Mouse (Mus musculus): ENCODE data around the gene Lman2l. TPM values are rescaled to one million over a fixed set of nuclear protein-coding genes. Genes with fewer than 3 reads are reported as not detected.

The Lman2l gene
- polyA plus RNA-seq, 1 experiment from 2014 or later, result 68.2 TPM

- WGBS, result 84% methylated on average over 6 of the region's 6 CpGs
- no peak overlapping the region for H3K27ac ChIP-seq
- no peak overlapping the region for H3K4me3 ChIP-seq
- H3K4me1 ChIP-seq, result no peaks in the 10 kb centered on the region
- no peaks in the 10 kb centered on the region for H3K36me3 ChIP-seq
- no peaks in the 10 kb centered on the region for H3K27me3 ChIP-seq
- no peaks in the 10 kb centered on the region for H3K9me3 ChIP-seq
- ATAC-seq (ENCODE audit: insufficient number of reproducible peaks, insufficient read depth, low FRiP score, low TSS enrichment), result no peak
- no peak overlapping the region for H3K9ac ChIP-seq
- no peak overlapping the region for H3K4me2 ChIP-seq (replicated peaks)
These were observed 9.2 kb upstream of the Lman2l start for GRCm38 (mm10) chr1:36454055-36454815.

DNA sequence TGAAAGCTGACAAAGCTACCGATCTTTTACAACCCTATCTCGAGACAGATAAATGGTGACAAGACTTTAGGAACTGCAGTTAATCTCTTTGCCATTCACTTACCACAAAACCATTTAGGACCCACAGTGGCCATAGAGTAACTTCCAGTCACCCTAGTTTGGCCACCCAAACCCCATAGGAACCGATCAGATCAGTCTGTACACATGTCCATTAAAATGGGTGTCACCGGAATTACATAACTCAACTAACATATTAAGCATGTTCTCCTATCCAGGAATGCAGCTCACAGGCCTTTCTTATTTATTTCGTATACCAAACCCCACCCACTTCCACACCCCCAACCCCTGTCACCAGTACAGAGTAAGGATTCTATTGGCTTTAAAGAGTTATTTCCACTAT, 1.8 kb upstream of the Lman2l start:
- H3K27ac ChIP-seq, result no peak overlapping the region
- H3K36me3 ChIP-seq, result peaks cover 4% of the 10 kb centered on the region
- H3K4me3 ChIP-seq, result no peak overlapping the region
- no peak for ATAC-seq (ENCODE audit: insufficient number of reproducible peaks, insufficient read depth, low FRiP score, low TSS enrichment)
- no peak overlapping the region for H3K9ac ChIP-seq
- WGBS, result 95% methylated on average over 5 of the region's 5 CpGs
- peaks cover 4% of the 10 kb centered on the region for H3K4me1 ChIP-seq
- H3K4me2 ChIP-seq (replicated peaks), result no peak overlapping the region
- H3K27me3 ChIP-seq, result no peaks in the 10 kb centered on the region
- no peaks in the 10 kb centered on the region for H3K9me3 ChIP-seq

DNA sequence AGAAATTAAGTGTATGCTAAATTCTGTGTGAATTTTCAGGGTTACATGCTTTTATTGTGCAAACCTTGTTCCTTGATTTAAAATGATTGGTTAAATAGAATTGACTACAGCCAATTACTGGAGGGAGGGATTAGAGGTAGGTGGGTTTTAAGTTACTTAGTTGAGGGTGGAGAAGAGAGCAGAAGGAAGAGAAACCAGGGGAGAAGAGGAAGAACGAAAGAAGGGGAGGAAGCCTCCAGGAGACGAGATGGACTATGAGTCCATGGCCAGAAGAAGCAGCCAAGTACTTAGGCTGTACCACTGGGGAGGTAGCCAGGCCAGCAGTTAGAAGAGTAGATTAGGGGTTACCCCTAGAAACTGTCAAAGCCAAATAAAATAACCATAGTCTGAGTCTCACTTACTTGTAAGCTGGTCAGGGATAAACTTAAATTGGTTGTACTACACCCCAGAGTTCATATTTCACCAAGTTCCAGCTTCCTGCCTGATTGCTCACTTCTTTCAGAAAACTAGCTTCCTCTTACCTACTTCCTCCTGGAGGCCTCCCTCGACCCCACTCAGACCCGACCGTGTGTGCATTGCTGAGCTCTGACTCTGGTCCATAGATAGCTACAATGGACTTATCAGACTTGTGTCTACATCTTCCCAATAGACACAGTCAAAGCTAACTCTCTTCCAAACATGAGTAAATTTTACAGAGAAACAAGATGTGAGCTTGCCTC, 1.2 kb upstream of the Lman2l start:
- Histone ChIP-seq H3K4me1 (peaks cover 4% of the 10 kb centered on the region), H3K36me3 (peaks cover 7% of the 10 kb centered on the region), H3K4me3 (no peak overlapping the region), H3K27ac (no peak overlapping the region), H3K27me3 (no peaks in the 10 kb centered on the region), H3K9me3 (no peaks in the 10 kb centered on the region), H3K4me2 (replicated peaks) (no peak overlapping the region), H3K9ac (no peak overlapping the region)
- ATAC-seq (ENCODE audit: insufficient number of reproducible peaks, insufficient read depth, low FRiP score, low TSS enrichment), result no peak
- WGBS, result 82% methylated on average over 5 of the region's 5 CpGs

- Histone ChIP-seq H3K27me3 (no peaks in the 10 kb centered on the region), H3K4me1 (peaks cover 4% of the 10 kb centered on the region), H3K9me3 (no peaks in the 10 kb centered on the region), H3K36me3 (peaks cover 8% of the 10 kb centered on the region), H3K9ac (no peak overlapping the region), H3K4me3 (peak overlapping the region; percentile 76), H3K27ac (peak overlapping the region; percentile 41; the same call in 1 of the 2 replicates), H3K4me2 (replicated peaks) (peak overlapping the region; percentile 78; the same call in 1 of the 2 replicates)
- 42% methylated on average over 8 of the region's 8 CpGs for whole genome bisulfite sequencing
- ATAC-seq (ENCODE audit: insufficient number of reproducible peaks, insufficient read depth, low FRiP score, low TSS enrichment), result no peak
These were observed 437 bp upstream of the Lman2l start for GRCm38 (mm10) chr1:36445508-36445907.

GRCm38 (mm10) chr1:36441101-36441500, 4.0 kb downstream of the Lman2l start:
- no peak overlapping the region for H3K4me2 ChIP-seq (replicated peaks)
- H3K36me3 ChIP-seq, result peaks cover 45% of the 10 kb centered on the region
- peaks cover 4% of the 10 kb centered on the region for H3K4me1 ChIP-seq
- no peak overlapping the region for H3K27ac ChIP-seq
- H3K27me3 ChIP-seq, result no peaks in the 10 kb centered on the region
- no peak overlapping the region for H3K9ac ChIP-seq
- no peaks in the 10 kb centered on the region for H3K9me3 ChIP-seq
- WGBS, result 92% methylated on average over 4 of the region's 4 CpGs
- ATAC-seq (ENCODE audit: insufficient number of reproducible peaks, insufficient read depth, low FRiP score, low TSS enrichment), result no peak
- H3K4me3 ChIP-seq, result no peak overlapping the region

GRCm38 (mm10) chr1:36437223-36437622, 7.8 kb downstream of the Lman2l start:
- Histone ChIP-seq H3K4me2 (replicated peaks) (no peak overlapping the region), H3K9ac (no peak overlapping the region), H3K4me3 (no peak overlapping the region), H3K36me3 (peaks cover 62% of the 10 kb centered on the region), H3K4me1 (no peaks in the 10 kb centered on the region), H3K27me3 (no peaks in the 10 kb centered on the region), H3K27ac (no peak overlapping the region), H3K9me3 (no peaks in the 10 kb centered on the region)
- no peak for ATAC-seq (ENCODE audit: insufficient number of reproducible peaks, insufficient read depth, low FRiP score, low TSS enrichment)
- 94% methylated on average over 3 of the region's 3 CpGs for WGBS

DNA sequence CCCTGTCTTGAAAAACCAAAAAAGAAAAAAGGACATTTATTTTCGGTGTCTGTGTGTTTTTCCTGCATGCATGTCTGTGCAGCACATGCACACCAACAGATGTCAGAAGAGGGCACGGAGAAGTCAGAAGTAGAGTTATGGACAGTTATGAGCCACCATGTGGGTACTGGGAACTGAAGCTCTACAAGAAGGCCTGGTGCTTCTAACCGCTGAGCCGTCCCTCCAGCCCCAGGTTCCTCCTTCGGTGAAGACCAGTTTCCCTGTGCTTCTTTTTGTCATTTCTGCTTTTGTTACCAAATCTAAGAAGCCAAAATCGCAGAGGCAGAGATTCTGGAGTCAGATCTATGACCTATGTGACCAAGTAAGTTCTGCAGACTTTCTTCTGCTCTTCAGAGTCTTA, 8.6 kb downstream of the Lman2l start:
- Histone ChIP-seq H3K27me3 (no peaks in the 10 kb centered on the region), H3K27ac (no peak overlapping the region), H3K4me3 (no peak overlapping the region), H3K9me3 (no peaks in the 10 kb centered on the region), H3K9ac (no peak overlapping the region), H3K36me3 (peaks cover 66% of the 10 kb centered on the region), H3K4me2 (replicated peaks) (no peak overlapping the region), H3K4me1 (no peaks in the 10 kb centered on the region)
- no peak for ATAC-seq (ENCODE audit: insufficient number of reproducible peaks, insufficient read depth, low FRiP score, low TSS enrichment)
- 93% methylated on average over 6 of the region's 6 CpGs for WGBS

DNA sequence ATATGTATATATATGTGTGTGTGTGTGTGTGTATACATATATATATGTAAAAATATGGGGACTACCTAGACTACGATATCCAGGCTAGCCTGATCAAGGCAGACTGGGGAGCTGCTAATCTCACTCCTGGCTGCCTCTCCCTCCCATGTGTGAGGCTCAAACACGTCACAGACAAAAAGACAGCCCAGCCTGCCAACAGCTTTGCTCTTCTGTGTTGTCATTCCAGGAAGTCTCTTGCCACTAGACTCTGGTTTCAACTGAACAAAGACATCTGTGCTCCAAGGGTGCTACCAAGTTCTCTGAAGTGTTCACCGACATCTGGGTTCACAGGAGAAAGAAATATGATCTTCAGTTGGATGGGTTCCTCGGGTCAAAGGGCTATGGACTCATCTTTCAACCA, 10.0 kb downstream of the Lman2l start:
- no peak overlapping the region for H3K9ac ChIP-seq
- no peak overlapping the region for H3K27ac ChIP-seq
- no peak for ATAC-seq (ENCODE audit: insufficient number of reproducible peaks, insufficient read depth, low FRiP score, low TSS enrichment)
- 62% methylated on average over 4 of the region's 4 CpGs for WGBS
- no peaks in the 10 kb centered on the region for H3K27me3 ChIP-seq
- no peak overlapping the region for H3K4me3 ChIP-seq
- no peaks in the 10 kb centered on the region for H3K9me3 ChIP-seq
- H3K4me2 ChIP-seq (replicated peaks), result no peak overlapping the region
- no peaks in the 10 kb centered on the region for H3K4me1 ChIP-seq
- peaks cover 68% of the 10 kb centered on the region for H3K36me3 ChIP-seq

DNA sequence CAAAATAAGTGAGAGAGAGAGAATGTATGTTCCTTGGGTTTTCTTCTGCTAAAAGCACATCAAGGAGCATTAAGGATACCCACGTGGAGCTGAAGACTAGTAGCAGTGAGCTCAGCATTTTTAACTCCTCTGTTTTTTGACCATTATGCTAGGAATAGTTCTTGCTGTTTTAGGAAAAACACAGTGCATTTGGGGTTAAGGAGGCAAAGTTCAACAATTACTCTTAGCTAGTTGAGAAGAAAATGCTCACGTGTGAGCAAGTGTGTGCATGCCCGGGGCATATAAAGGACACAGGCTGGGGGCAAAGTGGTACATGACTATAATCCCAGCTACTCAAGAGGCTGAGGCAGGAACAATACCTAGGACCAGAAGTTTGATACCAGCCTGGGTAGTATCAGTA, 11.5 kb downstream of the Lman2l start:
- 91% methylated on average over 3 of the region's 3 CpGs for WGBS
- H3K4me2 ChIP-seq (replicated peaks), result no peak overlapping the region
- ATAC-seq (ENCODE audit: insufficient number of reproducible peaks, insufficient read depth, low FRiP score, low TSS enrichment), result no peak
- peaks cover 63% of the 10 kb centered on the region for H3K36me3 ChIP-seq
- no peak overlapping the region for H3K27ac ChIP-seq
- H3K27me3 ChIP-seq, result no peaks in the 10 kb centered on the region
- no peak overlapping the region for H3K4me3 ChIP-seq
- H3K9me3 ChIP-seq, result no peaks in the 10 kb centered on the region
- no peaks in the 10 kb centered on the region for H3K4me1 ChIP-seq
- H3K9ac ChIP-seq, result no peak overlapping the region

DNA sequence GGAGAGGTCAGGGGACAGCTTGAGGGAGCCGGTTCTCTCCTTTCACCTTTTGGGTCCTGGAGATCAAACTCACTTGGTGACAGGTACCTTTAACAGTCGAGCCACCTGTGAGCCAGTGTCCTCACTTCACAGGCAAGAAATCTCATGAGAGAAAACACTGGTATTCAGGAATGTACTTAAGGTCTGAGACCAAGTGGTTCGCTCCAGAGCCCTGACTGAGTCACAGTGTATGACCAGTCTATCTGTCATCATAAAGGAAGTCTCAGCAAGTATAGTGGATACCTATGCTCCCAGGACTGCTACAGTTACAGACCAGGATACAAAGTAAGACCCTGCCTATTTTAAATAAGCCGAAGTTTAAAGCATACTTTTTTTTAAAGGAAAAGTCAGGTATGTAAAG, 12.1 kb downstream of the Lman2l start:
- no peak overlapping the region for H3K4me3 ChIP-seq
- H3K9me3 ChIP-seq, result no peaks in the 10 kb centered on the region
- no peak for ATAC-seq (ENCODE audit: insufficient number of reproducible peaks, insufficient read depth, low FRiP score, low TSS enrichment)
- H3K27me3 ChIP-seq, result no peaks in the 10 kb centered on the region
- peaks cover 63% of the 10 kb centered on the region for H3K36me3 ChIP-seq
- no peaks in the 10 kb centered on the region for H3K4me1 ChIP-seq
- WGBS, result 81% methylated on average over 4 of the region's 4 CpGs
- no peak overlapping the region for H3K27ac ChIP-seq
- no peak overlapping the region for H3K9ac ChIP-seq
- no peak overlapping the region for H3K4me2 ChIP-seq (replicated peaks)

- Histone ChIP-seq H3K27ac (no peak overlapping the region), H3K9ac (no peak overlapping the region), H3K4me1 (no peaks in the 10 kb centered on the region), H3K9me3 (no peaks in the 10 kb centered on the region), H3K27me3 (no peaks in the 10 kb centered on the region), H3K4me2 (replicated peaks) (no peak overlapping the region), H3K36me3 (peaks cover 63% of the 10 kb centered on the region), H3K4me3 (no peak overlapping the region)
- 95% methylated on average over 2 of the region's 2 CpGs for WGBS
- no peak for ATAC-seq (ENCODE audit: insufficient number of reproducible peaks, insufficient read depth, low FRiP score, low TSS enrichment)
These were observed 15.6 kb downstream of the Lman2l start for GRCm38 (mm10) chr1:36429511-36429910.

- 84% methylated on average over 6 of the region's 6 CpGs for WGBS
These were observed 40.5 kb downstream of the Lman2l start for GRCm38 (mm10) chr1:36404531-36404930.

More at GRCm38 (mm10) chr1:36404531-36404930, 40.5 kb downstream of the Lman2l start:
- Histone ChIP-seq H3K36me3 (no peaks in the 10 kb centered on the region), H3K4me3 (no peak overlapping the region), H3K27ac (no peak overlapping the region), H3K9ac (no peak overlapping the region), H3K27me3 (no peaks in the 10 kb centered on the region), H3K4me2 (replicated peaks) (no peak overlapping the region), H3K9me3 (no peaks in the 10 kb centered on the region), H3K4me1 (no peaks in the 10 kb centered on the region)
- ATAC-seq (ENCODE audit: insufficient number of reproducible peaks, insufficient read depth, low FRiP score, low TSS enrichment), result no peak

All from embryonic facial prominence, embryonic 12.5 days (tissue).